Mouse (Mus musculus) testis, adult 2 months (tissue): ENCODE measurements at regions not wholly inside any gene's neighbourhood (a gene's known extent, or its start where the extent isn't known, plus 50 kb on each side); places are given as distances from the start of the nearest gene placed in this dataset.

Experiments
- H3K27ac ChIP-seq: fragments of 200-500 bp; 2 replicates; pipeline ENCODE4 v1.5.1; 2012; ENCODE audit warnings: low read depth, low read length; ENCODE audit not compliant: control insufficient read depth, insufficient read depth
- H3K27me3 ChIP-seq: fragments of 200-500 bp; 2 replicates; pipeline ENCODE4 v1.6.1; 2012; ENCODE audit warnings: mild to moderate bottlenecking, low read length, moderate library complexity; ENCODE audit not compliant: control insufficient read depth, insufficient read depth
- H3K36me3 ChIP-seq: fragments of 200-500 bp; 2 replicates; pipeline ENCODE4 v1.6.1; 2012; ENCODE audit warnings: mild to moderate bottlenecking, low read length; ENCODE audit not compliant: control insufficient read depth, insufficient read depth
- H3K4me1 ChIP-seq: fragments of 200-500 bp; 2 replicates; pipeline ENCODE4 v1.6.1; 2012; ENCODE audit warnings: low read length; ENCODE audit not compliant: control insufficient read depth, insufficient read depth
- H3K4me3 ChIP-seq: fragments of 200-500 bp; 2 replicates; pipeline ENCODE4 v1.5.1; 2012; ENCODE audit warnings: low read depth, mild to moderate bottlenecking, low read length, moderate library complexity, mixed read lengths; ENCODE audit not compliant: control insufficient read depth
- CTCF ChIP-seq: fragments of 200-500 bp; IDR thresholded peaks from 2 replicates; pipeline ENCODE4 v1.5.1; 2012; ENCODE audit warnings: low read depth, mild to moderate bottlenecking, inconsistent platforms, low read length, moderate library complexity; ENCODE audit not compliant: control insufficient read depth, insufficient read depth, insufficient replicate concordance
- POLR2A ChIP-seq: fragments of 200-500 bp; IDR thresholded peaks from 2 replicates; pipeline ENCODE4 v1.6.1; 2012; ENCODE audit warnings: low read depth, mild to moderate bottlenecking, inconsistent platforms, low read length, moderate library complexity; ENCODE audit not compliant: control insufficient read depth

- H3K36me3 ChIP-seq = no peaks in the 10 kb centered on the region
- TF ChIP-seq CTCF (no peak), POLR2A (no peak)
- no peak overlapping the region for H3K27ac ChIP-seq
- no peaks in the 10 kb centered on the region for H3K27me3 ChIP-seq
- H3K4me3 ChIP-seq = no peak overlapping the region
- no peaks in the 10 kb centered on the region for H3K4me1 ChIP-seq
Measured at GRCm38 (mm10) chr3:150640004-150640676, 797.5 kb upstream of the Adgrl4 start.

- TF ChIP-seq POLR2A (no peak), CTCF (no peak)
- Histone ChIP-seq H3K4me1 (no peaks in the 10 kb centered on the region), H3K27me3 (no peaks in the 10 kb centered on the region)
Measured at GRCm38 (mm10) chr3:150648040-150648439, 789.6 kb upstream of the Adgrl4 start.

DNA sequence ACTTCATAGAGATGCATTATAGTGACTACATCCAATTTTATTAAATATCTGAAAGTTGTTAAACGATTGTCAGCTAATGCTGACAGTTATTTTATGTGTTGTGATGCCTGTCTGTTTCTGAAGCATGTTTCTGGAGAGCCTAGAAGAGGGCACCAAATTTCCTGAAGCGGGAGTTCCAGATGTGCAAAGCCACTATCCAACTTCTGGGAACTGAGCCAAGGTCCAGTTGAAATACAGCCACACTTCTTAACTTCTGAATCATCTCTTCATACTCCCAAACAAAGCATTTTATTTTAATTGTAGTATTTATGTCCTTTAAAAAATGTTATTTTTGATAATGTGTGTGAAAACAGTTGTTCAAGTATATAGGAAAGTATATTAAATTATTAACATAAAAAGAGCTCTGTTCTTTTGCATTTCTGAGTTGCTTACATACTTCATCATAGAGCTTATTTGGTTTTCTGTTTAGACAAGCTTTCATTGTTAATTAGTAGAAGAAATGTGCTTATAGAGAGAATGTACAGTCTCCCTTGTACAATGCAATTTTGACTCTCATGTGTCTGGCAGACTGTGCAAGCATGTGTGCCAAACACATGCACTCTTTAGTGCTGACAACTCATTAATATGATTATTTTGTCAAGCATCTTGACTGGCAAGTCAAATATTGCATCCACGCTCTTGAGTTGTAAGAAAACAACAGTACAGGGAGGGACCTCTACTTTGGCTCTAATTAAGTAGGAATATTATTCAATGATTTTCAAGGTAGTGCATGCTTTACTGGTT lies 787.7 kb upstream of the Adgrl4 start:
- Histone ChIP-seq H3K36me3 (no peaks in the 10 kb centered on the region), H3K4me1 (no peaks in the 10 kb centered on the region), H3K27ac (no peak overlapping the region), H3K4me3 (no peak overlapping the region), H3K27me3 (no peaks in the 10 kb centered on the region)
- TF ChIP-seq POLR2A (no peak), CTCF (no peak)

More at GRCm38 (mm10) chr3:150648040-150648439, 789.6 kb upstream of the Adgrl4 start:
- H3K27ac ChIP-seq = no peak overlapping the region
- H3K36me3 ChIP-seq = no peaks in the 10 kb centered on the region
- no peak overlapping the region for H3K4me3 ChIP-seq

GRCm38 (mm10) chr3:150695751-150696150 lies 741.9 kb upstream of the Adgrl4 start:
- Histone ChIP-seq H3K36me3 (no peaks in the 10 kb centered on the region), H3K27ac (no peak overlapping the region), H3K4me3 (no peak overlapping the region), H3K4me1 (no peaks in the 10 kb centered on the region), H3K27me3 (no peaks in the 10 kb centered on the region)
- TF ChIP-seq POLR2A = no peak
- TF ChIP-seq CTCF = no peak

DNA sequence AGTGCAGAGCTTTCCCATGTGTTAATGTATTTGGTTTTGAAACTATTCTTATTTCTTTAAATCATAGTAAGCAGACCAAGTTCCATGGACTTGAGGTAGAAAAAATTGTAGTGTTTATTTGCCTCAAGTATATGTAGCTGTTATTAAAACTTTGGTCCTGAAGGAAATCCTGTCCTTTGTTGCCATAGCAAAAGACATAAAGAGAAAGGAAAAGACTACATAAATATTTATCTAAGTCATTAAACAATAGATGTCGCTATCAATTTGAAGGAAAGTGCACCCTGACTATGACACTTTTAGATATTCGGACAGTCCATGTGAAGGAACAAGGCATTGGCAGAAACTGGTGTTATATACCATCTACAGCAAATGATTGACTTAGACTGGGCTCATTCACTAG lies 737.7 kb upstream of the Adgrl4 start:
- Histone ChIP-seq H3K4me3 (no peak overlapping the region), H3K4me1 (no peaks in the 10 kb centered on the region), H3K27ac (no peak overlapping the region), H3K36me3 (no peaks in the 10 kb centered on the region), H3K27me3 (no peaks in the 10 kb centered on the region)
- TF ChIP-seq POLR2A (no peak), CTCF (no peak)
